Mouse (Mus musculus) neural tube, embryonic 11.5 days (tissue): Measurements from ENCODE around the gene Pdcl3. TPM values are rescaled to one million over a fixed set of nuclear protein-coding genes. Genes with fewer than 3 reads are reported as not detected.
A peak's percentile ranks its signal among the peaks of the same experiment; 100 is the strongest.

Experiments used
- ATAC-seq: fragments of 200-750 bp; cut with Nextera tagmentation; 2 replicates; pipeline ENCODE4 v1.8.0; 2017; ENCODE audit warnings: moderate number of reproducible peaks, mild to moderate bottlenecking, moderate TSS enrichment, moderate library complexity; ENCODE audit not compliant: insufficient read depth, low FRiP score, low TSS enrichment
- DNase-seq: peaks from one replicate; pipeline ENCODE4 v3.0.0-alpha.2; 2015; ENCODE audit warnings: low spot score
- H3K27ac ChIP-seq: fragments of 300-500 bp; sonication (generic); 2 replicates; pipeline ENCODE4 v1.5.1; 2014; ENCODE audit warnings: low read depth, mild to moderate bottlenecking, low read length
- H3K27me3 ChIP-seq: fragments of 300-500 bp; sonication (generic); 2 replicates; pipeline ENCODE4 v1.6.1; 2014; ENCODE audit warnings: mild to moderate bottlenecking, low read length, mixed read lengths; ENCODE audit not compliant: control insufficient read depth, insufficient read depth
- H3K36me3 ChIP-seq: fragments of 300-500 bp; sonication (generic); 2 replicates; pipeline ENCODE4 v1.6.1; 2014; ENCODE audit warnings: mild to moderate bottlenecking, low read length, moderate library complexity, mixed read lengths; ENCODE audit not compliant: control insufficient read depth, insufficient read depth
- H3K4me1 ChIP-seq: fragments of 300-500 bp; sonication (generic); 2 replicates; pipeline ENCODE4 v1.6.1; 2014; ENCODE audit warnings: low read length, mixed read lengths; ENCODE audit not compliant: control insufficient read depth, insufficient read depth
- H3K4me2 ChIP-seq: fragments of 300-500 bp; sonication (generic); 2 replicates; pipeline ENCODE4 v1.6.1; 2014; ENCODE audit warnings: low read depth, mild to moderate bottlenecking, moderate library complexity
- H3K4me3 ChIP-seq: fragments of 300-500 bp; sonication (generic); 2 replicates; pipeline ENCODE4 v1.5.1; 2014; ENCODE audit warnings: low read depth, low read length
- H3K9ac ChIP-seq: fragments of 300-500 bp; sonication (generic); 2 replicates; pipeline ENCODE4 v1.6.1; 2014; ENCODE audit warnings: mild to moderate bottlenecking, low read length
- H3K9me3 ChIP-seq: fragments of 300-500 bp; sonication (generic); 2 replicates; pipeline ENCODE4 v1.6.1; 2016; ENCODE audit warnings: low read length; ENCODE audit not compliant: control insufficient read depth
- WGBS: fragments of 180-500 bp; shearing (Covaris S2); extraction: QIAGEN DNeasy Blood & Tissue Kit; methylation state at CpG from one replicate; pipeline ENCODE4 v1.1.7; 2014; 5-methylcytosine and 5-hydroxymethylcytosine counted together
- polyA plus RNA-seq: library from polyadenylated mRNA; unstranded; fragments of >200 nt; fragmentation: Nextera tagmentation; extraction: Ambion mirVana; gene quantifications from 2 replicates; pipeline ENCODE4 v1.2.1, GENCODE M21; 2014

Gene Pdcl3
- polyA plus RNA-seq, 1 experiment from 2014 or later, result 147 TPM

DNA sequence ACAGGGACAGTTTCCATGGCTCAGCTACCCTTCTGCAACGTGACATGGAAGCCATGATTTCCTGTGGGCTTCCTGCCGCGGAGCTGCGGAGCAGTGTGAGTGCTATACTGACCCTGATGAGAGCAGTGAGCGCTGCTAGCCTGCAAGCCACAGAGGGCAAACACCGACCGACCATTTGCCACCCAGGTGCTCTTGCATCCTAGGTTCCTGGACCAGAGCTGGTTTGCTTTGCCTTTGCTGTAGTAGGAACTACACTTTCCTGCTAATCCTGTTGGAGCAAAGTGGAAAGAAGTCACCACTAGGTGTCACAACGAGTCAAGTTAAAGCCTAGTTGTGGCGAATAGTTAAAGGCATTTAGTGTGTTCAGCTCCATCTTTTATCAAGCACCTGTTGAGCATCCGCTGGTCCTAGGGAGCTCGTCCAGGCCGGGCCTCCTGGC is 25.2 kb downstream of the Pdcl3 start:
- WGBS, result 28% methylated on average over 12 of the region's 12 CpGs
- H3K4me3 ChIP-seq, result no peak overlapping the region

DNA sequence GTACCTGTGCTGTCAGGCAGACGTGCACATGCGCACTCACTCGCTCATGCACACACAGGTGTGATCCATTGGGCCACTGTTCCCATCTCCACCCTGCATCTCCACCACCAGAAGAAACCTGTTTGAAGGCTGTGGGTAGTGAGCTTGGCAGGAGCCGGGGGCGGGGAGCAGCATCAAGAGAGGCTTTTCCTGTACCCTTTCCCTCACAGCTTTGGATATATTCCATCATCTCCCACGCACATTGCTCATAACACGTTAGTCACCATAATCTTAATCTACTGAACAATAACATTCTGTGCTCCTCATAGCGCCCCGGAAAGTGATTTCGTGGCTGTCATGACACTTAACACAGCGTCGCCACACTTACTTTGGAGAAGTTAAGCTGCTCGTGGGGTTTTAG is 27.2 kb downstream of the Pdcl3 start:
- ATAC-seq (no peak), DNase-seq (no peak)
- no peak overlapping the region for H3K4me2 ChIP-seq
- no peak overlapping the region for H3K4me3 ChIP-seq
- no peaks in the 10 kb centered on the region for H3K4me1 ChIP-seq
- H3K36me3 ChIP-seq, result no peaks in the 10 kb centered on the region
- H3K9me3 ChIP-seq, result no peaks in the 10 kb centered on the region
- no peak overlapping the region for H3K27ac ChIP-seq
- 88% methylated on average over 13 of the region's 13 CpGs for WGBS
- H3K9ac ChIP-seq, result no peak overlapping the region
- no peaks in the 10 kb centered on the region for H3K27me3 ChIP-seq

More for the DNA sequence above, 25.2 kb downstream of the Pdcl3 start:
- Histone ChIP-seq H3K9ac (no peak overlapping the region), H3K27ac (no peak overlapping the region), H3K36me3 (no peaks in the 10 kb centered on the region), H3K4me1 (no peaks in the 10 kb centered on the region), H3K9me3 (no peaks in the 10 kb centered on the region), H3K4me2 (no peak overlapping the region), H3K27me3 (no peaks in the 10 kb centered on the region)
- ATAC-seq (no peak), DNase-seq (peak; percentile 59)

DNA sequence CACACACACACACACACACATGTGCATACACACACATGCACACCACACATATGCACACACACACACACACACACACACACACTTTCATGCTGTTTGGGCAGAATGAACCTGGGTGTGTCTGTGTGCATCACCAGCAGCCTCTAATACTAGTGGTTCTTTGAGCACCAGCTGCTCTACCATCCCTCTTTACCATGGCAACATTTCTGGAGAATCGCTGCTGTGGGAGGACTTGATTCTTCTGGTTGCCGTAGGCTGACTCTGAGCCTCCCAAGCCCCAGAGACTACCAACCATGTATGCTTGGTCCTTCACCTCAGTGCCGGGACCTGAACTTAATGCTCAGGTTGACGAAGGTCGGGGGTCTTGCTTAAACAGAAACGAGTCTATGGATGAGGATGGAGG is 28.4 kb downstream of the Pdcl3 start:
- WGBS, result 89% methylated on average over 6 of the region's 6 CpGs
- Histone ChIP-seq H3K4me3 (no peak overlapping the region), H3K36me3 (no peaks in the 10 kb centered on the region), H3K9me3 (no peaks in the 10 kb centered on the region), H3K4me2 (no peak overlapping the region), H3K9ac (no peak overlapping the region), H3K27ac (no peak overlapping the region), H3K4me1 (no peaks in the 10 kb centered on the region), H3K27me3 (no peaks in the 10 kb centered on the region)
- DNase-seq (no peak), ATAC-seq (no peak)

DNA sequence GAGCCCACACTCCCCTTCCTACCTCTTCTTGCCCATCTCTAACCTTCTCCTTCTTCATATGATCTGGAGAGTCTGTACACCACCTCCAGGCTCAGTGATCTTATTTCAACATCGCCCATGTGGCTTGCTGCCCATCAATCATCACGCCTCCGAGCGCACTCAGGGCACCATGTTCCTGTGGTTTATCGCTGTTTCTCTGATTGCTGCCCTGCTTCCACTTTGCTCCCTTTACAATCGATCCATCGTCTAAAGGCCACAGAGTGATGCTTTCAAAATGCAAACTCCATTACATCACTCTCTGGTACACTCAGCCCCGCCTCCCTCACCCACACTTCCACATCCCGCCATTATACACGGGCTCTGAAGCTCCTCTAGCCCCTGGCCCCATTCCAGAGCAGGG is 30.1 kb downstream of the Pdcl3 start:
- Histone ChIP-seq H3K9ac (no peak overlapping the region), H3K4me2 (no peak overlapping the region), H3K27me3 (no peaks in the 10 kb centered on the region), H3K27ac (no peak overlapping the region), H3K4me1 (no peaks in the 10 kb centered on the region), H3K4me3 (no peak overlapping the region), H3K36me3 (no peaks in the 10 kb centered on the region), H3K9me3 (no peaks in the 10 kb centered on the region)
- WGBS, result 91% methylated on average over 10 of the region's 10 CpGs
- DNase-seq (no peak), ATAC-seq (no peak)

DNA sequence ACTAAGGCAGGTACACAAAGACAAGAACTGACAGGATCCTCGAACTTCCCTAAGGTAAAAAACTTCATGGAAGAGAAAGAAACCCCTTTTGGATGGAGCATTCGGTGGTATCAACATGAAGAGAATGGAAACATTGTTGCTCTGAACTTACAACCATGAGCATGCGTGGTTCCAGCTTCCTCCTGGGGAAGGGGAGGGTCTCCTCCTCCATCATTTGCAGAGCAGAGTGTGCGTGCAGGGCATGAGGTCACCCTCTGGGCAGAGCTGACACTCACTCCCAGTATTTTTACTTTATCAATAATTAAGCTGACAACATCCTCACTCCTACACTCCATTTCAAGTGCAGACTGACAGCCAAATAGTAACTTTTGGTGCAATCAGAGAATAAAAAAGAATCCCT is 32.5 kb downstream of the Pdcl3 start:
- Histone ChIP-seq H3K9me3 (no peaks in the 10 kb centered on the region), H3K4me1 (no peaks in the 10 kb centered on the region), H3K27me3 (no peaks in the 10 kb centered on the region), H3K27ac (no peak overlapping the region), H3K9ac (no peak overlapping the region), H3K4me2 (no peak overlapping the region), H3K4me3 (no peak overlapping the region), H3K36me3 (no peaks in the 10 kb centered on the region)
- WGBS, result 83% methylated on average over 4 of the region's 4 CpGs
- no peak for ATAC-seq
- DNase-seq, result no peak

DNA sequence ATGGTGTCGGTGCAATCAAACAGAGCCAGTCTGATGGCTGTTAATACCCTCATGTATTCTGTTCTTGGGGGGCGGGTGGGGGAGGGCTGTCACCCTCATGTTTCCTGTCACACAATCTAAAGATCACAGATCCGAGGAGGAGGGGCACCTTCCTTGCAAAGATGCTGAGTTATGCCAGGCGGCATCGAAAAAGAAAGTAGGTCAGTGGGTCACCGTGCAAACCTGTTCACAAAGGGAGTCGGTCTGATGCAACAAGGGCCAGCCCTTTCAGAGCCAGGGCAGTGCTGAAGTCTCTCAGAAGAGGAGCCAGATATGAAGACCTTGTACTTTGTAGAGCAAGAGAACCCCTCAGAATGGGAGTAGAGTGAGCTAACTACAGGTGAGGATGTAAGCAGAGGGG is 39.7 kb downstream of the Pdcl3 start:
- no peak overlapping the region for H3K27ac ChIP-seq
- H3K27me3 ChIP-seq, result no peaks in the 10 kb centered on the region
- no peak overlapping the region for H3K4me3 ChIP-seq
- H3K9ac ChIP-seq, result no peak overlapping the region
- ATAC-seq (no peak), DNase-seq (no peak)
- no peaks in the 10 kb centered on the region for H3K36me3 ChIP-seq
- no peak overlapping the region for H3K4me2 ChIP-seq
- H3K9me3 ChIP-seq, result no peaks in the 10 kb centered on the region
- H3K4me1 ChIP-seq, result no peaks in the 10 kb centered on the region
- 57% methylated on average over 7 of the region's 7 CpGs for WGBS

DNA sequence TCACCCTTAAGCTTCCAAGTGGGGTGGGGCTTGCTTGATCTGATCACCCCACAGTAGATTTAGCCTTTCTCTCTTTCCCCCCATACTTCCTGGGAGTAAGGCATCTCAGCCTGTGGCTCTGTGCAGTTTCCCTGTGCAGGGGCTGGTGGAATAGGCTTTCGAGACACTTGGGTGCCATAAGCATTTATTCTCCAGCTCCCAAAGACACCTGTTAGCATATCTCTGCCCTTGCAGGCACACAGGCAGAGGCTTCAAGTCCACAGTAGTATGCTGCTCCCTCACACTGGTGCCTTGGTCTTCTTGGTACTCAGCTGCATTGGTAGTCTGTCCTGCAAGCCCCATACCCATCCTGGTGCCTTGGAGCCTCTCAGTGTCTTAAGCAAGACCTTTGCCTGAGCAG is 40.4 kb downstream of the Pdcl3 start:
- no peak overlapping the region for H3K9ac ChIP-seq
- H3K4me1 ChIP-seq, result no peaks in the 10 kb centered on the region
- 86% methylated on average over 1 of the region's 1 CpGs for WGBS
- no peak overlapping the region for H3K27ac ChIP-seq
- ATAC-seq, result no peak
- no peak overlapping the region for H3K4me3 ChIP-seq
- H3K36me3 ChIP-seq, result no peaks in the 10 kb centered on the region
- no peak for DNase-seq
- no peak overlapping the region for H3K4me2 ChIP-seq
- no peaks in the 10 kb centered on the region for H3K9me3 ChIP-seq
- H3K27me3 ChIP-seq, result no peaks in the 10 kb centered on the region

DNA sequence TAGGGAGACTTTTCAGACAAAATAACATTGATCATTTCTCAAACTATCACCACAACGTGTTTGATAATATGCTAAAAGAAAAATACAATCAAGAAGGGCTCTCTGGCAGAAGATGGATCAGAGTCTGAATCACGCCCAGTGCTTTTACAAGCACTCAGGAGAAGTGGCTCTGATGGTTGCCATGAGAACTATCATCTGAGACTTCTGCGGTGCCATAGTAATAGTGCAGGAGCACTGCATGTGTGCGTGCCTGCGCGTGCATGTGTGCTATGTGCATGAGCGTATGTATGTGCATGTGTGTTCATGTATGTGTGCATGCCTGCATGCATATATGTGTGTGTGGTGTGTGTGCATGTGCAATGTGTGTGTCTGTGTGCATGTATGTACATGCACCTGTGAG is 43.8 kb downstream of the Pdcl3 start:
- Histone ChIP-seq H3K36me3 (no peaks in the 10 kb centered on the region), H3K4me1 (no peaks in the 10 kb centered on the region), H3K27me3 (no peaks in the 10 kb centered on the region), H3K9ac (no peak overlapping the region), H3K4me3 (no peak overlapping the region), H3K4me2 (no peak overlapping the region), H3K9me3 (no peaks in the 10 kb centered on the region), H3K27ac (no peak overlapping the region)
- whole genome bisulfite sequencing, result 88% methylated on average over 7 of the region's 7 CpGs
- ATAC-seq (no peak), DNase-seq (no peak)

DNA sequence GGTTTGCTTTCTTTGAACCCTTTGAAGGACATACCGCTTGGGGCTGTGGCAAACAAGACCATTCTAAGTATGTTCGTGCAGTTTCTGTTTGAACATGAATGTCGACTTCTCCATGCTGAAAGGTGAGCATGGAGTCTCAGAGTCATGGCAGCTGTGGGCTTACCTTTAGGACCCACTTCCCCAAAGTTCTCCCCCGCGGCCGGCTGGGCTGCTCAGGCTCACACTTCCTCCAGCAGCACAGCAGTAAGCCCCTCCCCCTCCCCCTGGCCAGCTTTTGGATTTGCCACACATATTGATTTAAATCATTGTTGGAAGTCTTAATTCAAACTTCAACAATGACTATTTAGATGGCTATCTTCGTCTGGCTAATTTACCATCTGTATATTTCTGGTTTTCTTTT is 44.7 kb downstream of the Pdcl3 start:
- H3K4me3 ChIP-seq, result no peak overlapping the region
- DNase-seq, result peak; percentile 15
- 13% methylated on average over 7 of the region's 7 CpGs for WGBS
- H3K27ac ChIP-seq, result no peak overlapping the region
- no peak for ATAC-seq
- H3K9me3 ChIP-seq, result no peaks in the 10 kb centered on the region
- H3K27me3 ChIP-seq, result no peaks in the 10 kb centered on the region
- no peak overlapping the region for H3K9ac ChIP-seq
- 0 out of 2 replicates have a peak overlapping the region, but pooled peaks have one; percentile 2 for H3K4me2 ChIP-seq
- no peaks in the 10 kb centered on the region for H3K4me1 ChIP-seq
- H3K36me3 ChIP-seq, result no peaks in the 10 kb centered on the region
